In the genomic region with DNA sequence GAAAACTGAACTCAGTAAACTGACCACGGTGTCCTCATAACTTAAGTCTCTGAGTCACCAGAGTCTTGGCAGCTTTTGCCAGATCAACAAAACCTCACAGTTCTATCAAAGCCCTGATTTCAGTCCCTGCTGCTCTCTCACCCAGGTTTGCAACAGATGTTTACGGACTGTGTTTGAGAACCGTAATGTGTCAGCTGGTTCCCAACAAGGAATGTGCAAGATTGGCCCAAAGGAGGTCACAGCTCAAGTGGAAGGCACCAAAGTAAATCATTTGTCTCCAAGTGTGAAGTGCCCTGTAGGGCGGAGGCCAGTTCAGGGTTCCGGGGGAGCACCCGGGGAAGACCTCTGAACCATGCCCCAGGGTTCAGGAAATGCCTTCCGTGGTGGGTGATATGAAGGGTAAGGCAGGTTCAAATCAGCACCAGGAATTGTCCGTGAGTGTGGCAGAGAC, we compare ENCODE assay signal across 8 mouse cellular contexts. TPM values are rescaled to one million over a fixed set of nuclear protein-coding genes. Genes with fewer than 3 reads are reported as not detected.
DNase-seq lines count a peak whose midpoint lies in the region; ATAC-seq and TF ChIP-seq lines count a peak whose summit lies in the region.

No protein-coding gene starts in this region.

- H3K27ac ChIP-seq in midbrain, embryonic 13.5 days: peak overlapping the region; percentile 54
- H3K27ac ChIP-seq in midbrain, embryonic 15.5 days: no peak overlapping the region
- H3K27ac ChIP-seq in forebrain, postnatal 0 days (ENCODE audit: low read depth, low read length): no peak overlapping the region; the same call in 1 of the 2 replicates
- peak overlapping the region; percentile 88 for H3K27ac ChIP-seq in macrophage

- 88% methylated on average over 8 of the region's 8 CpGs for WGBS in midbrain, embryonic 13.5 days
- WGBS in midbrain, embryonic 15.5 days: 80% methylated on average over 8 of the region's 8 CpGs
- 69% methylated on average over 8 of the region's 8 CpGs for WGBS in forebrain, postnatal 0 days
- 81% methylated on average over 8 of the region's 8 CpGs for WGBS in macrophage (ENCODE audit: missing documents)

- H3K27me3 ChIP-seq in midbrain, embryonic 13.5 days: no peaks in the 10 kb centered on the region
- no peaks in the 10 kb centered on the region for H3K27me3 ChIP-seq in midbrain, embryonic 15.5 days (replicated peaks)
- H3K27me3 ChIP-seq in forebrain, postnatal 0 days (ENCODE audit: insufficient read depth, low read length): no peaks in the 10 kb centered on the region

- no peak overlapping the region for H3K9ac ChIP-seq in midbrain, embryonic 13.5 days (replicated peaks)
- no peak overlapping the region for H3K9ac ChIP-seq in midbrain, embryonic 15.5 days
- no peak overlapping the region for H3K9ac ChIP-seq in forebrain, postnatal 0 days

- H3K79me2 ChIP-seq in macrophage (ENCODE audit: inconsistent target): no peaks in the 10 kb centered on the region

- TF ChIP-seq CTCF in forebrain, postnatal 0 days (IDR thresholded peaks at IDR 0.05; ENCODE audit: low read depth): no peak

- no peak overlapping the region for H3K4me2 ChIP-seq in midbrain, embryonic 13.5 days (replicated peaks)
- H3K4me2 ChIP-seq in midbrain, embryonic 15.5 days: no peak overlapping the region
- no peak overlapping the region for H3K4me2 ChIP-seq in forebrain, postnatal 0 days (ENCODE audit: low read depth)

- no peaks in the 10 kb centered on the region for H3K9me3 ChIP-seq in midbrain, embryonic 13.5 days
- no peaks in the 10 kb centered on the region for H3K9me3 ChIP-seq in midbrain, embryonic 15.5 days
- H3K9me3 ChIP-seq in forebrain, postnatal 0 days (ENCODE audit: low read length): no peaks in the 10 kb centered on the region

- no peak for ATAC-seq in midbrain, embryonic 13.5 days
- no peak for ATAC-seq in midbrain, embryonic 15.5 days (replicated peaks)
- ATAC-seq in forebrain, postnatal 0 days: peak; percentile 36

- H3K4me3 ChIP-seq in midbrain, embryonic 13.5 days (replicated peaks): no peak overlapping the region
- H3K4me3 ChIP-seq in midbrain, embryonic 15.5 days: no peak overlapping the region
- H3K4me3 ChIP-seq in forebrain, postnatal 0 days (ENCODE audit: low read depth, low read length): no peak overlapping the region
- no peak overlapping the region for H3K4me3 ChIP-seq in macrophage (ENCODE audit: inconsistent target)

- peaks cover 19% of the 10 kb centered on the region for H3K4me1 ChIP-seq in midbrain, embryonic 13.5 days (replicated peaks)
- peaks cover 11% of the 10 kb centered on the region; the same call in 1 of the 2 replicates for H3K4me1 ChIP-seq in midbrain, embryonic 15.5 days
- no peaks in the 10 kb centered on the region for H3K4me1 ChIP-seq in forebrain, postnatal 0 days (ENCODE audit: insufficient read depth)

- DNase-seq in forebrain, postnatal 0 days: no peak
- peak; percentile 80 for DNase-seq in kidney, adult 11 months
- DNase-seq in thymus, postnatal 25 days: no peak
- DNase-seq in left cerebral cortex, adult 8-10 months (ENCODE audit: low spot score in 2 of 2): no peak
- no peak for DNase-seq in B cell, adult 2 months

- no peaks in the 10 kb centered on the region for H3K36me3 ChIP-seq in midbrain, embryonic 13.5 days
- no peaks in the 10 kb centered on the region for H3K36me3 ChIP-seq in midbrain, embryonic 15.5 days (replicated peaks)
- no peaks in the 10 kb centered on the region for H3K36me3 ChIP-seq in forebrain, postnatal 0 days (ENCODE audit: insufficient read depth)
- H3K36me3 ChIP-seq in macrophage (ENCODE audit: inconsistent target): no peaks in the 10 kb centered on the region

RNA-seq across cellular contexts. Expression of a gene that starts 36.9 kb away (rescaled TPM):
- polyA plus RNA-seq in midbrain, embryonic 13.5 days (2015; fragmentation: Nextera tagmentation; extraction: Ambion mirVana): 12.2 and 13.0 TPM in 2 replicates
- 6.5 and 6.8 TPM in 2 replicates for polyA plus RNA-seq in midbrain, embryonic 15.5 days (2015; fragmentation: Nextera tagmentation; extraction: Ambion mirVana)
- total RNA-seq in forebrain, postnatal 0 days (2014; rRNA removed): 7.0 and 9.8 TPM in 2 replicates
- 0.83 and 1.5 TPM in 2 replicates for polyA plus RNA-seq in forebrain, postnatal 0 days (2015; fragmentation: Nextera tagmentation; extraction: Ambion mirVana)
- total RNA-seq in macrophage (2018; cell fraction: chromatin; rRNA removed): 100 to 1,000 TPM in 6 of 26 experiments, 10 to 100 TPM in 20; 17.4 to 122 (median 66.6) TPM
- 10 to 100 TPM in 25 of 26 experiments, 1 to 10 TPM in 1; 7.8 to 38.7 (median 29.1) TPM for total RNA-seq in macrophage (2018; cell fraction: cytosol; rRNA removed)
- 10 to 100 TPM; 26.7 to 93.0 (median 57.8) TPM for total RNA-seq in macrophage (2018; cell fraction: nucleus; rRNA removed)
- 11.0 to 14.5 TPM (median 11.1 TPM) in 3 replicates for polyA plus RNA-seq in macrophage (2018)
- total RNA-seq in left cerebral cortex, adult 8-10 months (2022): 10 to 100 TPM; 28.1 to 37.5 (median 29.3) TPM

Comparison
In these comparisons a context has a peak if more than half of its experiments do, and no peak if none do; other contexts are left out.
1. H3K27ac ChIP-seq: peak in midbrain, embryonic 13.5 days (single experiment) and macrophage (single experiment); none in midbrain, embryonic 15.5 days (single experiment) and forebrain, postnatal 0 days (single experiment).